Mouse (Mus musculus): ENCODE measurements around the gene Npnt.

- TF ChIP-seq CTCF (IDR thresholded peaks at IDR 0.05; ENCODE audit: extremely low read depth, insufficient read depth, low read length), result no peak
- TF ChIP-seq POLR2A (IDR thresholded peaks at IDR 0.05; ENCODE audit: extremely low read depth, insufficient read depth, low read length), result no peak
Measured at GRCm38 (mm10) chr3:132864986-132865385, 85.1 kb downstream of the Npnt start.

Data from cortical plate, adult 2 months (tissue).